Mouse (Mus musculus): ENCODE measurements around the gene Ric8b.
A peak's percentile ranks its signal among the peaks of the same experiment; 100 is the strongest.

The Ric8b gene

DNA sequence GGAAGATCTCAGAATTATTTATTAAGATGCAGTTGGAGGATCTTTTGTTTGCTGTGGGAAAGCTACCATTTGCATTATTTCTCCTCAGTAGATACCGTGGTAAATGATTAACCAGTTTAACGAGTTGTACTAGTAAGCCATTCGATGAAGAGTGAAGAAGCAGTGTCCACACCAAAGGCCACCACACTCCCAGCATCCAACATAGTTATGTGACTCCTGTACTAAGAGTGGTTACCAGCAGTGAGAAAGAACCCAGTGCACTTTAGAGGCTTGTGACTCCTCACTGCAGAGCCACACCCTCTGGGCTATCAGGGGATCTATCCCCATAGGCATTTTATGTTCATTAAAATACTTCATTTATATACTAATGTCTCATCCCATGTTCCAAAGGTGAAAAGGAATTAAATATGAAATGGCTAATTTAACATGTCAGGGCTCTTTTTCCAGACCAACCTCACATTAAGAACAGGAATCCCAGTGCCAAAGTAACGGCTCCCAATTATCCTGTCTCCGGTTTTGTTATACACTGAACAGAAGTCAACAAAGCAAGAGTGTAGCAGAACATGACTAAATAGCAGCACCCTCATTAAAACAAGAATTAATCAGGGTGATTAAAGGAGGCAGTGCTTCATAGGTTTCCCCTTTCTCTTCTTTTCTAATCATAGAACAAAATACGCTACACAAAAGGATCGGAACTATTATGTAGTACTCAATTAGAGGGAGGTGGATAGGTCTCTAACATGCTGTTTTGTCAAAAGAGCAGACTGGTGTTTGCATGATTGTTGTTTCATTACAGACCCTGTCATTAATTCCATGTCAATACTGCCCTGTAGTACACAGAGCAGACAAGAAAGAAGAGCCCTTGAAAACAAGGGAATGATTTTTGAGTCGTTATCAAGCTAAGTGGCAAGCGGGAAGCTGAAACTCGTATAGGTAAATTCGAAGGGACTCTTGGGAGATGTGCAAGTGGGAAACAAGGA, 90.7 kb downstream of the Ric8b start:
- no peak for DNase-seq

GRCm38 (mm10) chr10:85011066-85011465, 93.7 kb downstream of the Ric8b start:
- no peak for DNase-seq

- DNase-seq: peak; percentile 22
Observed at GRCm38 (mm10) chr10:85013464-85013863, 96.0 kb downstream of the Ric8b start.

DNA sequence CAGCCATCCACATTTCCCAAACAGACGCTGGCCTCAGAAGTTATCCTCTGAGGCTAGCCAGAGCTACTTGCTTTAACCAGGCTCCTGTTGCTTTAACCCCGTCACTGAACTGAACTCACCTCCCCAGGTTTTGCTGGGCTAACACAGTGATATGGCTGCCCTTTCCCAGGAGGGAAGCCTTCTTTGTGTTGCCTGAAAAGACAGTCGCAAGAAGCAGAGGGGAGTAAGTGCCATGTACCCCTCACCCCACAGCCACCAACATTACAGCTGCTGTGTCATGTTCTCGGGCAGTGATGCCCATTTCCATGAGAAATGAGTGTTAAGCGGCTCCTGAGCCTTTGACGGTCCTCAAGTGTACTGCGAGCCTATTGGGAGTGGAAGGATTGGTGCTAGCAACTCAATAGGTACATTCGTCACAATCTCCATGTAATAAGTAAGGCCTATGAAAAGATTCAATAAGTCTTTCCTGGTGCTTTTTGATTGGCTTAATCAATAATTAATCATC, 96.6 kb downstream of the Ric8b start:
- DNase-seq: no peak

DNA sequence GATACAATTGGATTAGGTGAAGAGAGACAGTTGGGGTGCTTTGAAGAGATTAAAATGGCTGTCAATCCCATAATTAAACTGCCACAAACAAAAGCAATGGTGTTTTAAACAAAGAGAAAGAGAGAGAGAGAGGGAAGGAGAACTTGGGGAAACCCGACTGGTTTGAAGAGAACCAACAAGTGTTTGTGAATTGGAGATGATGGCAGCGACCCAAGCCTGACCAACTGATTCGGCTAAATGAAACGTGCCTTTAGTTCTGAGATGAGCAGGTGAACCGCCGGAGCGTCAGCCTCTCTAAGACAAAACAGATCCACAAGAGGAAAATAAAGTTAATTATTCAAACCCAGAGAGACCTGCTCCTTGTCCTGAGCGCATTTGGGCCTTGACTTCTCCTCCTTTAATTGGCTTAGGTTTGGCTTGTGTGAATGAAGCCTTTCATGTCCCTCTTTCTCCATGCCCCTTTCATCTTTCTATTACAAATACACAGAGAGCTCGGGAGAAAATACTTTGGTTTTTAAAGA, 97.1 kb downstream of the Ric8b start:
- no peak for DNase-seq

- DNase-seq: no peak
Observed at GRCm38 (mm10) chr10:85022647-85023312, 105.4 kb downstream of the Ric8b start.

DNA sequence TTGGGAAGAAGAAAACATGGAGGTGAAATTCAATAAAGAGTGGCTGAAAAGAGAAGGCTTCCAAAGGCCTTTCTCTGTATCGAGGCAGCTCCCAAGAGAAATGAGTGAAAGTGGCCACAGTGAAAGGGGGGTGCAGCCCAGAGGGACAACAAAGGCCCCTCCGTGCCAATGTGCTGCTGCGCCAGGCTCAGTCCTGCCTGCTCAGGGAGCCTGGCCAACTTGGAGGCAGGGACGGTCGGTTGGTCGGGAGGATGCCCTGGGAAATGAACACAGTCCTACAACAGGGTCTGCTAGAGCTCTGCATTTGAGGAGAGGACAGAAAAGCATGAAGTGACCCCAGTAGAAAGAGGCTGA, 105.9 kb downstream of the Ric8b start:
- DNase-seq: no peak

- no peak for DNase-seq
Observed at GRCm38 (mm10) chr10:85025799-85026424, 108.5 kb downstream of the Ric8b start.

DNA sequence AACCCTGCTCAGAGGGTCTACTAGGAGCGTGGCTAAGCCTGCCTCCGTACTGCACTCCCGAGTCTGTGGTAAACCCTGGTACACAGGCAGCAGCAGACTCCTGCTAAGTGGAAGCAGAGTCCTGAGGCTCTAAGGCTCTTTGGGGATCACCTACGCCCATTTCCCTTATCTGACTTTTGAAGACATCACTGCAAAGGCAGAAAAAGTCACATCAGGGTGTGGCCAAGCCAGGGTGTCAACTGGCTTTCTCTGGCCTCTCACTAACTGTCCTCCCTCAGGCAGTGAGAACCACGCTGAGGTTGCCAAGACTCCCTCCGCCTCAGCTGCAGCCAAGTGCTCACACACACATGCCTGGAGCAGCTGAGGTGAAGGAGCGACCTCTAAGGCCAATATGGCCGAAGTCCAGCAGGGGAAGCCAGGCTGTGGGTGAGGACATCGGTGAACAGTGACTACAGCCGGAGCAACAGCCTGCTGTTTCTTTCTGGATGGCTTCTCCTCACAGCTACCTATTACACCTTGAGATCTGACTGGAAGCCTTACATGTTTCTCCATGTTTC, 110.3 kb downstream of the Ric8b start:
- DNase-seq: no peak

DNA sequence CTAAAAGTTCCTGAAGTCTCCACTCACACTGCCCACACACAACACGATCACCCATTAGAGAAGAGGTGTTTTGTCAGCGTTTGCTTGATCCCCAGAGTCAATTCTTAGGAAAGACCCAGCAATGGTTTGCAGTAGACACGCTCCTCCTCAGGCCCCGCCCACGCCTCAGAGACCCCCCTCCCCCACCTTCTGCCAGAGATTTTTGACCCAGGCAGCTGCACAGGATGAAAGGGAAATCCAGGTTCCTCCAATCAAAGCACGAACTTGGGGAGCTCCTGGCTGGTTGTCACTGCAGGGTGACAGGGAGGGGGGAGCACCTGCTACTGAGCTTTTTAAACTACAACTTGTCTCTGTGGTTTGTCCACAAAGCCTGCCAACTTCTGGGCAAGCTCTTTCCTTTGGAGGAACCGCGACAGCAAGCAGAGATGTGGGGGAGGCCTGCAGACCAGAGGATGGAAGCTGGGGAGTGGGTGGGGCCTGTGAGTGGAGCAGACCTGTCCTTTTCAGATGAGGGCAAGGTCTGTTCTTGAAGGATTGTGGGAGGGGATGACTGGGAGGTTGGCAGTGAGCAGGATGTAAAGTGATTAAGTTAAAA, 117.8 kb downstream of the Ric8b start:
- no peak for DNase-seq

- DNase-seq: no peak
Observed at GRCm38 (mm10) chr10:85038147-85038546, 120.7 kb downstream of the Ric8b start.

DNA sequence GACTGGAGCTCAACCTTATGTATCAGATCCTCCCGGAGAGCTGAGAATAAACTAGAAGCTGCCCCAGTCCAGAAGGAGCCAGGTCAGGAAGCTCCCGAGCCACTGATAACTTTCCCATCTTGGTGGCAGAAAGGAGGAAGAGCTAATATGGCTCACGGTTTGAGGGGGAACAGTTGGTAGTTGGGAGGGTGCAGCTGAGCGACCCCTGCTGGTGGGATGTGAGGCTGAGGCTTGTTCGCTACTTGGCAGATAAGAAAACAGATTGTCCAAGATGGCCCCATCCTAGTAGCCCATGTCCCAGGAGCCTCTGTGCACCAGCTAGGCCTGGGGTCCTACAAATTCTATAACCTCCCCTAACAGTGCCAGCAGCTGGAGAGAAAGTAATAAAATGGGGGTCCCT, 121.4 kb downstream of the Ric8b start:
- no peak for DNase-seq

- DNase-seq: no peak
Observed at GRCm38 (mm10) chr10:85044191-85044711, 126.8 kb downstream of the Ric8b start.

DNA sequence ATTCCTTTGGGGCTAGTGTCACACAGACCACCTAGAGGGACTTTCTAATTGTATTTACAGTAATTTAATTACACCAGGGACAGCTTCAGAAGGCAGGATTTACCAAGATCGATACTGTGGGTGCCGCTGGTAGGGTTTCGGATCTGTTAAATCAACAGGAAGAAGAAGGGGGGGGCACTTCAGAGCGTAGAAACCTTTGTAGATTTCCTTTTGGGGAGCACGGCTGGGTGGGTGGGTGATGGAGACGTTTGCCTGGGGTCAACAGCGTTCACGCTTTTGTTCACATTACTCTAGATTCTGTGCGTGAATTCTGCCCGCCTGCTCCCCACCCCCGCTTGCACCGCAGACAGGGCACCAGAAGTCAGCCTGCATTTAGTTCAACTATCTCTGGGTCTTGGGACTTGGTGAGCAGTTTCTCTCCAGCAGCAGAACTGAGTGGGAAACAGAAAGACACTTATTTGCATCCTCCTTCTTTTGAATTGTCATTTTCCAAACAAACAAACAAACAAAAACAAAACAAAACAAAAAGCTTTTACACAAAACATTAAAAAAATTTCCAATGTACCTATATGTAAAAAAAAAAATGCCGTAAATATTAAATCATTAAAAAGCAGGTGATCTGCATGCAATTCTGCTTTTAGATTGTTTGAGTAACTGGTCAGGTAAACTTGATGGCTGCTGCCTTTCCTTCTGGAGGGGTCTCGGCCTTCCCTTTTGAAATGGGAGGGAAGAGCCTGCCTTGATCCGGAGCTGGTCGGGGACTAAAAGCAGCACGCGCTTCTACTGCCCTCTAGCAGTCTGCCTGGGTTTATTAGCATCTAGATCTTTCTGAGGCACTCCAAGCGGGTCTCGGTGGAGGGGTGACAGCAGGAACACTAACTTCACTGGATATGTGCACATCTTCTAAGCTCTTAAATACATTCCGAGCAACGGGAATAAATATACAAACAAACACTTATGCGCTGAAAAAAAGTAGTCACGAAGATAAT, 127.6 kb downstream of the Ric8b start:
- DNase-seq: peak; percentile 34

- DNase-seq: peak; percentile 27
Observed at GRCm38 (mm10) chr10:85046585-85046984, 129.2 kb downstream of the Ric8b start.

DNA sequence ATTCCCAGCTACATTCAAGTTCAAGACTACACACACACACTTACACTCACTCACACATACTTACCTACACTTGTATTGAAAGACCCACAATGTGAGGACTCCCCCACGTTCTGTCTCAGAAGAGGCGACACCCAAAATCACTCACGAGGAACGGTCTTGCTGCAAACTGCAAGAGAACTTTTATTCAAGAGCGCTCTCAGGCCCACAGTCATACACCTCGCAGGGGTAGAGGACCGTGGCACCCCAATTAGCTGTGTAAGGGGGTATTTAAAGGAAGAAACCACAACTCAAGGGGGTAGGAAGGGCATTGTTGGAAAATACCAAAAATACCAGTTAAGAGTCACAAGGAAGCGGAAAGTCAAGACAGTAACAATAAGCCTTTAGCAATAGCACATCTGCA, 130.6 kb downstream of the Ric8b start:
- DNase-seq: no peak

- no peak for DNase-seq
Observed at GRCm38 (mm10) chr10:85050668-85051208, 133.3 kb downstream of the Ric8b start.

DNA sequence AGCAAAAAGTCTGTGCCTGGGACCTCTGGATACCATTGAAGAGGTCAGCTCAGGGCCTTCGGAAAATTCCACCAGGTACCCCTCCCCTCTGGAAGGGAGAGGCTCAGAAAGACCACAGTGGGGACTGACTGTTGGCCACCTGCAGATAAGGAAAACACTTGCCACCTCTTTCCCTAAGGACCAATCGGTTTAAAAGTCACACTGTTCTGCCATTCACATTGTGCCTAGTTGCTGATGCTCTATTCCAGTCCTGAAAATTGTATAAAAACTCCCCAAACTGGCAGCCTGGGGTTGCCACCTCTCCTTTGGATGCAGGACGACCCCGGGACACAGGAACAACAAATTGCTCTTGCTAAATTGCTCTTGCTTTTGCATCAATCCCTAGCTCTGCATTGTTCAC, 135.0 kb downstream of the Ric8b start:
- no peak for DNase-seq

DNA sequence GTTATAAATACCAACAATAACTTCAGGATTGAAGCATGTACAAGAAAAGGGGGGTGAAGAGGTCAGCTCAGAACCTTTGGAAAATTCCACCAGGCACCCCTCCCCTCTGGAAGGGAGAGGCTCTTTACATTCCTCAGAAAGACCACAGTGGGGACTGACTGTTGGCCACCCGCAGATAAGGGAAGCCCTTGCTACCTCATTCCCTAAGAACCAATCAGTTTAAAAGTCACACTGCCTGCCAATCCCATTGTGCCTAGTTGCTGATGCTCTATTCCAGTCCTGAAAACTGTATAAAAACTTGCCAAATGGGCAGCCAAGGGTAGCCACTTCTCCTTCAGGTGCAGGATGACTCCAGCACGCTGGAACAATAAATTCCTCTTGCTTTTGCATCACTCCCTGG, 137.5 kb downstream of the Ric8b start:
- no peak for DNase-seq
